Mouse (Mus musculus) embryonic facial prominence, embryonic 11.5 days (tissue): Measurements from ENCODE around the gene Apoa1. TPM values are rescaled to one million over a fixed set of nuclear protein-coding genes. Genes with fewer than 3 reads are reported as not detected.

Experiments
- ATAC-seq: fragments of 200-750 bp; cut with Nextera tagmentation; replicated peaks from 2 replicates; pipeline ENCODE4 v1.8.0; 2017; ENCODE audit warnings: low read depth; ENCODE audit not compliant: insufficient number of reproducible peaks, low FRiP score, low TSS enrichment
- DNase-seq: peaks from one replicate; pipeline ENCODE4 v3.0.0-alpha.2; 2015; ENCODE audit warnings: low spot score
- H3K27ac ChIP-seq: fragments of 300-500 bp; sonication (generic); replicated peaks from 2 replicates; pipeline ENCODE4 v1.5.1; 2014; ENCODE audit warnings: mild to moderate bottlenecking, low read depth, low read length, control low read depth
- H3K27me3 ChIP-seq: fragments of 300-500 bp; sonication (generic); 2 replicates; pipeline ENCODE4 v1.6.1; 2014; ENCODE audit warnings: mild to moderate bottlenecking, low read length, moderate library complexity, mixed read lengths; ENCODE audit not compliant: control insufficient read depth, insufficient read depth
- H3K36me3 ChIP-seq: fragments of 300-500 bp; sonication (generic); replicated peaks from 2 replicates; pipeline ENCODE4 v1.6.1; 2014; ENCODE audit warnings: low read depth, mild to moderate bottlenecking, low read length, moderate library complexity, mixed read lengths; ENCODE audit not compliant: control insufficient read depth, insufficient read depth
- H3K4me1 ChIP-seq: fragments of 300-500 bp; sonication (generic); 2 replicates; pipeline ENCODE4 v1.6.1; 2014; ENCODE audit warnings: low read length, mixed read lengths; ENCODE audit not compliant: control insufficient read depth, insufficient read depth
- H3K4me2 ChIP-seq: fragments of 300-500 bp; sonication (generic); 2 replicates; pipeline ENCODE4 v1.6.1; 2014; ENCODE audit warnings: low read depth, mild to moderate bottlenecking, control low read depth, low read length, moderate library complexity
- H3K4me3 ChIP-seq: fragments of 300-500 bp; sonication (generic); 2 replicates; pipeline ENCODE4 v1.5.1; 2014; ENCODE audit warnings: low read depth, low read length, control low read depth
- H3K9ac ChIP-seq: fragments of 300-500 bp; sonication (generic); replicated peaks from 2 replicates; pipeline ENCODE4 v1.6.1; 2014; ENCODE audit warnings: mild to moderate bottlenecking, control low read depth, low read length
- H3K9me3 ChIP-seq: fragments of 300-500 bp; sonication (generic); replicated peaks from 2 replicates; pipeline ENCODE4 v1.6.1; 2016; ENCODE audit warnings: mild to moderate bottlenecking, low read length, inconsistent platforms, mixed read lengths; ENCODE audit not compliant: control insufficient read depth
- WGBS: fragments of 180-500 bp; shearing (Covaris S2); extraction: QIAGEN DNeasy Blood & Tissue Kit; methylation state at CpG from one replicate; pipeline ENCODE4 v1.1.7; 2014; 5-methylcytosine and 5-hydroxymethylcytosine counted together
- polyA plus RNA-seq: library from polyadenylated mRNA; unstranded; fragments of >200 nt; fragmentation: Nextera tagmentation; extraction: Ambion mirVana; gene quantifications from 2 replicates; pipeline ENCODE4 v1.2.1, GENCODE M21; 2014

Gene Apoa1
- polyA plus RNA-seq, 1 experiment from 2014 or later, result 1.2 TPM

- Histone ChIP-seq H3K27ac (no peak overlapping the region), H3K36me3 (no peaks in the 10 kb centered on the region), H3K4me2 (peak overlapping the region; percentile 84), H3K4me3 (peak overlapping the region; percentile 43), H3K4me1 (no peaks in the 10 kb centered on the region; the same call in 1 of the 2 replicates), H3K9me3 (no peaks in the 10 kb centered on the region), H3K9ac (peak overlapping the region; percentile 73), H3K27me3 (no peaks in the 10 kb centered on the region)
- peak; percentile 93 for ATAC-seq
- DNase-seq, result peak; percentile 93
- 15% methylated on average over 37 of the region's 37 CpGs for whole genome bisulfite sequencing
Measured at GRCm38 (mm10) chr9:46229573-46230449, 1.4 kb downstream of the Apoa1 start.

GRCm38 (mm10) chr9:46230450-46230975, 2.1 kb downstream of the Apoa1 start:
- H3K9me3 ChIP-seq, result no peaks in the 10 kb centered on the region
- H3K36me3 ChIP-seq, result no peaks in the 10 kb centered on the region
- ATAC-seq, result no peak
- peak overlapping the region; percentile 84 for H3K4me2 ChIP-seq
- DNase-seq, result no peak
- 17% methylated on average over 13 of the region's 13 CpGs for WGBS
- no peak overlapping the region for H3K27ac ChIP-seq
- H3K4me3 ChIP-seq, result peak overlapping the region; percentile 43
- H3K27me3 ChIP-seq, result no peaks in the 10 kb centered on the region
- no peaks in the 10 kb centered on the region; the same call in 1 of the 2 replicates for H3K4me1 ChIP-seq
- peak overlapping the region; percentile 73 for H3K9ac ChIP-seq

- Histone ChIP-seq H3K36me3 (no peaks in the 10 kb centered on the region), H3K4me1 (no peaks in the 10 kb centered on the region; the same call in 1 of the 2 replicates), H3K27me3 (no peaks in the 10 kb centered on the region), H3K4me2 (no peak overlapping the region), H3K4me3 (no peak overlapping the region), H3K9me3 (no peaks in the 10 kb centered on the region), H3K9ac (no peak overlapping the region), H3K27ac (no peak overlapping the region)
- DNase-seq (no peak), ATAC-seq (no peak)
- WGBS, result 75% methylated on average over 6 of the region's 6 CpGs
Measured at GRCm38 (mm10) chr9:46235196-46235595, 6.8 kb downstream of the Apoa1 start.

- Histone ChIP-seq H3K9ac (no peak within 1 kb of the TSS), H3K36me3 (no peaks in the 10 kb centered on the region), H3K27me3 (no peaks in the 10 kb centered on the region), H3K4me1 (no peaks in the 10 kb centered on the region; the same call in 1 of the 2 replicates), H3K27ac (no peak within 1 kb of the TSS), H3K9me3 (no peaks in the 10 kb centered on the region), H3K4me3 (no peak within 1 kb of the TSS), H3K4me2 (no peak within 1 kb of the TSS)
- DNase-seq (no peak), ATAC-seq (no peak)
Measured at GRCm38 (mm10) chr9:46235596-46235648, 7.0 kb downstream of the Apoa1 start, which contains the start of gene Apoc3. Apoc3 (minus strand) TSS chr9:46235636.

- H3K9ac ChIP-seq, result no peak overlapping the region
- DNase-seq, result no peak
- no peak overlapping the region for H3K4me2 ChIP-seq
- no peak overlapping the region for H3K27ac ChIP-seq
- no peak for ATAC-seq
- no peaks in the 10 kb centered on the region for H3K27me3 ChIP-seq
- H3K36me3 ChIP-seq, result no peaks in the 10 kb centered on the region
- H3K4me1 ChIP-seq, result no peaks in the 10 kb centered on the region; the same call in 1 of the 2 replicates
- WGBS, result 48% methylated on average over 4 of the region's 4 CpGs
- H3K4me3 ChIP-seq, result no peak overlapping the region
- no peaks in the 10 kb centered on the region for H3K9me3 ChIP-seq
Measured at GRCm38 (mm10) chr9:46235649-46236048, 7.3 kb downstream of the Apoa1 start.

GRCm38 (mm10) chr9:46238850-46239249, 10.5 kb downstream of the Apoa1 start:
- no peak overlapping the region for H3K4me3 ChIP-seq
- no peak overlapping the region for H3K27ac ChIP-seq
- DNase-seq (no peak), ATAC-seq (no peak)
- H3K9ac ChIP-seq, result no peak overlapping the region
- no peak overlapping the region for H3K4me2 ChIP-seq
- no peaks in the 10 kb centered on the region for H3K27me3 ChIP-seq
- no peaks in the 10 kb centered on the region for H3K36me3 ChIP-seq
- H3K4me1 ChIP-seq, result no peaks in the 10 kb centered on the region
- no peaks in the 10 kb centered on the region for H3K9me3 ChIP-seq
- WGBS, result 86% methylated on average over 7 of the region's 7 CpGs

GRCm38 (mm10) chr9:46240526-46241153, 12.3 kb downstream of the Apoa1 start, which contains the start of gene Apoa4:
Apoa4 (plus strand) TSS chr9:46240696.
- ATAC-seq, result no peak
- Histone ChIP-seq H3K4me3 (no peak within 1 kb of the TSS), H3K4me2 (no peak within 1 kb of the TSS), H3K4me1 (no peaks in the 10 kb centered on the region), H3K36me3 (no peaks in the 10 kb centered on the region), H3K9ac (no peak within 1 kb of the TSS), H3K27ac (no peak within 1 kb of the TSS), H3K9me3 (no peaks in the 10 kb centered on the region), H3K27me3 (no peaks in the 10 kb centered on the region)
- WGBS, result 73% methylated on average over 7 of the region's 7 CpGs
- DNase-seq, result no peak

- ATAC-seq, result no peak
- no peak overlapping the region for H3K4me3 ChIP-seq
- no peaks in the 10 kb centered on the region for H3K4me1 ChIP-seq
- H3K27me3 ChIP-seq, result no peaks in the 10 kb centered on the region
- no peak overlapping the region for H3K4me2 ChIP-seq
- no peak for DNase-seq
- H3K9me3 ChIP-seq, result no peaks in the 10 kb centered on the region
- no peak overlapping the region for H3K27ac ChIP-seq
- no peak overlapping the region for H3K9ac ChIP-seq
- 75% methylated on average over 2 of the region's 2 CpGs for whole genome bisulfite sequencing
- H3K36me3 ChIP-seq, result no peaks in the 10 kb centered on the region
Measured at GRCm38 (mm10) chr9:46241818-46242217, 13.4 kb downstream of the Apoa1 start.
